Mouse (Mus musculus) retina, postnatal 7 days (tissue): ENCODE measurements at regions not wholly inside any gene's neighbourhood (a gene's known extent, or its start where the extent isn't known, plus 50 kb on each side); places are given as distances from the start of the nearest gene placed in this dataset.

Experiments used
- DNase-seq: peaks from one replicate; pipeline ENCODE4 v3.0.0-alpha.2; 2012; ENCODE audit warnings: low read depth, low spot score

GRCm38 (mm10) chr3:101694311-101694710, 89.8 kb upstream of the Atp1a1 start:
- DNase-seq, result no peak

- DNase-seq, result no peak
These were observed 87.6 kb upstream of the Atp1a1 start for GRCm38 (mm10) chr3:101691937-101692604.

GRCm38 (mm10) chr3:101690779-101691178, 86.3 kb upstream of the Atp1a1 start:
- no peak for DNase-seq

- no peak for DNase-seq
These were observed 85.7 kb upstream of the Atp1a1 start for GRCm38 (mm10) chr3:101690222-101690621.

- no peak for DNase-seq
These were observed 80.7 kb upstream of the Atp1a1 start for GRCm38 (mm10) chr3:101685203-101685602.

GRCm38 (mm10) chr3:101672943-101673342, 68.5 kb upstream of the Atp1a1 start:
- no peak for DNase-seq

GRCm38 (mm10) chr3:101670561-101671001, 66.1 kb upstream of the Atp1a1 start:
- DNase-seq, result no peak

- DNase-seq, result no peak
These were observed 65.3 kb upstream of the Atp1a1 start for GRCm38 (mm10) chr3:101669743-101670142.

- no peak for DNase-seq
These were observed 63.4 kb upstream of the Atp1a1 start for GRCm38 (mm10) chr3:101667767-101668387.

GRCm38 (mm10) chr3:101667186-101667585, 62.7 kb upstream of the Atp1a1 start:
- no peak for DNase-seq

- DNase-seq, result no peak
These were observed 62.1 kb upstream of the Atp1a1 start for GRCm38 (mm10) chr3:101666583-101666982.

- DNase-seq, result peak; percentile 14
These were observed 56.9 kb upstream of the Atp1a1 start for GRCm38 (mm10) chr3:101661184-101661992.

GRCm38 (mm10) chr3:101660635-101661034, 56.2 kb upstream of the Atp1a1 start:
- no peak for DNase-seq

GRCm38 (mm10) chr3:101660176-101660575, 55.7 kb upstream of the Atp1a1 start:
- no peak for DNase-seq

GRCm38 (mm10) chr3:101657979-101658378, 53.5 kb upstream of the Atp1a1 start:
- no peak for DNase-seq

- no peak for DNase-seq
These were observed 50.2 kb upstream of the Atp1a1 start for GRCm38 (mm10) chr3:101654720-101655119.
